Mouse (Mus musculus) cerebellum, adult (tissue): ENCODE data around the gene Hmga1.
A peak's percentile ranks its signal among the peaks of the same experiment; 100 is the strongest.

ENCODE experiments used
- ATAC-seq: cut with Nextera tagmentation; 2 replicates; pipeline ENCODE4 v1.9.2; 2017; ENCODE audit warnings: mild to moderate bottlenecking, moderate library complexity, mixed read lengths; ENCODE audit not compliant: insufficient number of reproducible peaks, low FRiP score, low TSS enrichment

Hmga1 gene

DNA sequence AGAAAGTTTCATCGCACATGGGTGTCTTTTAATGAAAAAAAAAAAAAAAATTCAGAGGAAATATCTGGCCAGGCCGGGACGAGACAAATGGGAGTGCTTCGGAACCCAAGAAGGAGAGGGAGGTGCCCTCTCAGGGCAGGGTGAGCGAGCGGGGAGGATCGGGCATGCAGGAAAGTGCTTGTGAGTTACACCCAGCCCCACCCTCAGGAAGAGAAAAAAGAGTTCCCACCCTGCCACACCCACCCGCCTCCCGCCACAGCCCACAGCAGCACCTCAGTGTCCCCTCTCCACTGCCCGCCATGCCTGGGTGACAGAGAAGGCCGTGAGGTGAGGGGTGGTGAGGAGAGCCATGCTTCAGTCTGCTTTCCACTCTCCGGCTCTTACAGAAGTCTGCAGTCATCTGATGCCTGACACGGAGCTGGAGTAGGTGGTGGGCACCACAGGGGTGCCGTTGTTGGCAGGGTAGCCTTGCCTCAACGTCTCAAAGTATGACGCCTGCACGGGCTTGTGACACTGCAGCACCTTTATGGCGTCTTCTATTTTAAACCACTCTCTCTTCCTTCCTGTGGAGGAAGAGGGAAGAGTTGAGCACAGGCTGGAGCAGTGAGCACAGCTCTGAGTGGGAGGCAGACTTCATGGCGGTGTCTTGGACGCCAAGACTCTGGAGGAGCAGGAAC lies 24.2 kb downstream of the Hmga1 start:
- ATAC-seq = no peak

GRCm38 (mm10) chr17:27583185-27583894 lies 27.0 kb downstream of the Hmga1 start:
- ATAC-seq = no peak

DNA sequence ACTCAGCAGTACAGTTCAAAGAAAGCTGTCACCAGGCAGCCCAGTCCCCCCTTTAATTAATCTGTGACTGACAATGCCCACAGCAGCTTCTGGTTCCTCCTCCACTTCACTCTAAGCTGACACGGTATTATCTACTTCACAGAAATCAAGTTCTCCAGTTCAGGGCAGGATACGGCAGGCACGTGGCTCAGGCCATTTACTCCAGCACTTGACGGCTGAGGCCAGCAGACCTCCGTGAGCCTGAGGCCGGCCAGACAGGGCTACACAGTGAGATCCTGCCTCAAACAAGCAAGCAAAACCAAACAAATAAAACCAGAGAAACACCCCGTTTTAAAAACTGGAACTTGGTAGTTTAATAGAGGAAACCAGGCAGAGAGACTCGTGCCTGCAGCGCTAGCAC lies 30.4 kb downstream of the Hmga1 start:
- no peak for ATAC-seq

DNA sequence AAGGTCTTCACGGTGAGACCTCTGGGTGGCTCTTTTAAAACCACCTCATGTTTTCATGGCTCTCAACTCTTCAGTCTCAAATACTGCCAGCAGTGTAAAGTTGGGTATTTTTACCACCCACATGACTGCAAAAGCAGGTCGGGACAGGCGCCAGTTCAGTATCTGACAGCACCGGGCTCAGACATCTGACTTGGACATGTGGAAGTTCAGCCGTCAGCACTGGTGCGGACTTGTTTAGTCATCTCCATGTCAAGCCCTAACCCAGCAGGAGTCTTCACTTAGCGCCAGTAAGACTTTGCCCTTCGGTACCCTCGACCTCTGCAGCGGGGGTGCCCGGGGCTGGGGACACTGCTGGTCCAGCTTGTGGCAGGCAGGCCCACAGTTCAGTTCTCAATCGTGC lies 31.0 kb downstream of the Hmga1 start:
- no peak for ATAC-seq

GRCm38 (mm10) chr17:27588231-27588630 lies 31.9 kb downstream of the Hmga1 start:
- no peak for ATAC-seq

DNA sequence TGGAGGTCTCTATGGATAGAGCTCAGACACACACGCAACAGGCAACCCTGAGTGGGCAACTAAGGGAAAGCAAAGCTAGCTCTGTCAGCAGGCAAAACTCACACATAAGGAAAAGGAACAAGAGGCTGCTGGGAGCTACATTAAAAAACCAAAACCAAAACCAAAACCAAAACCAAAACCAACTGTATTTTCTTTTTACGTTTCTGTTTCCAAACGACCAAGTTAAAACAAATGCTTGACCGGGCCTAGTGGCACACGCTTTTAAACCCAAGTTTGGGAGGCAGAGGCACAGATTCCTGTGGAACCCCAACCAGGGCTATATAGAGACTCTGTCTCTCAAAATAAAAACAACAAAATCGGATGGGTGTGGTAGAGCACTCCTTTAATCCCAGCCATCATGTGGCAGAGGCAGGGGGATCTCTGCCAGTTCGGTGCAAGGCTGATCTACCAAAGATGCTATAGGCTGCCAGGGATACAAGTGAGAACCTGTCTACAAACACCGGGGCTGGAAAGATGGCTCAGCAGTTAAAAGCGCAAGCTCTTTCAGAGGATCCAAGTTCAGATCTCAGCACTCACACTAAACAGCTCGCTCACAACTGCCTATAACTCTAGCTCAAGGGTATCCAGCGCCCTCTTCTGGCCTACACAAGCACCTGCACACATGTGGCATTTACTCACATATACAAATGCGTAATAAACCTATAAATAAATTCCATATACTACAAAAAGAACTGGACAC lies 35.7 kb downstream of the Hmga1 start:
- no peak for ATAC-seq

DNA sequence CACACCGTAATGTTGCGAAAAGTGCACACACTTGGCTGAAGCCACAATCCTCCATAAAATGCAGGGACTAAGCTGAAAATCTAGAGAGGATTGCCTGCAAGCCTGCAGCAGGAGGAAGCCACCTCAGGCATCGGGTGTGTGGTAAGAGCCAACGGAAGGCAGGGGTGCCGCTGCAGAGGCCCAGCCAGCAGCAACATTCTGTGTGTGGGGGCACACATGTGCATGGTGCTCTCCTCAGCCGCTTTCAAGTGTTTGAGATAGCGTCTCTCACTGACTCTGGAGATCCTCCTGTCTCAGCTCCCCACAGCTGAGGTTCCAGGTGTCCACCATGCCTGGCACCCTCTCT lies 36.2 kb downstream of the Hmga1 start:
- no peak for ATAC-seq

DNA sequence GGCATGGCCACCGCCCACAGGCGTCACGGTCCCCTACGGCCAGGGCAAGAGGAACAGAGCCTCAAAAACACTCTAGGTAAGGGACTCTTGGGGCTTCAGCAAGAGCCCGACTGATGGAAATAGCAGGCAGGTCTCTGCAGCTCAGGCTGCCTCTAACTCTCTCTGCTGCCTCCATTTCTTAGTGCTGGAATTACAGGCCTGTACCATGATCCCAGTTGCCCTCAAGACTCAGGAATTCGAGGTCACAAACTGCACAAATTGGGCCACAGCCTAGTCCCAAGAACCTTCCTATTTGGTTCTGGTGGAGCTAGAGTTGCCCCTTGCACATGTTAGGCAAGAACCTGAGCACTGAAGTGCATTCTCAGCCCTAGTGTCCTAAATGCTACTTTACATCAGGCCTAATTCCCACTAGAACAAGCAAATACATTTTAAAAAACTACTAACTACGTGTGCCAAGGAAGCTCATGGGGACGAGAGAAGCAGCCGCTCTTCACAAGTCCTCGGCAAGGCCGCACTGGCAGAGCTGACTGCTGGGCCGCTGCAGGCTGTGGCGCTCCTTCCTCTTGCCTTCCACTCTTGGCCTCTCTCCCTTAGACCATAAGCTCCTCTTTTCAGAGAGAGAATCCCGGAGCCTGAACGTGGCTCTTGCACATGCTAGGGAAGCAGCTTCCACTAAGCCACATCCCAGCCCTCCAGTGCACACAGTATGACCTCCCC lies 39.5 kb downstream of the Hmga1 start:
- peak; percentile 28; the same call in 1 of the 2 replicates for ATAC-seq

GRCm38 (mm10) chr17:27596376-27597190 lies 40.3 kb downstream of the Hmga1 start:
- ATAC-seq = no peak

DNA sequence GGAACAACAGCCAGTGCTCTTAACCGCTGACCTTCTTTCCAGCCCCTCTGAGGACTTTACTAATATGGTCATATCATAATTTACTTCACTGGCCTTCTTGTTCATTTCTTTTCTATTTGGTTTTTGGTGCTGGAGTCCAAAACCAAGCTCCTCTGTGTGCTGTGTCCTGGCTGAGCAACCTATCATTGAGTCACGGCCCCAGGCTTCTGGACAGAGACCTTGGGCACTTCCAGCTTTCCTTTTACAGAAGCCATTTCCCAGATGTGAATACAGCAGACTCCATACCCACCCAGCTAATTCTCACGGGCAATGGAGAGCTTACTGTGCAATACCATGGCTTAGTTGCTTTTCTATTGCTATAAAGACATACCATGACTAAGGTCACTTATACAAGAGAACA lies 44.0 kb downstream of the Hmga1 start:
- ATAC-seq = no peak

DNA sequence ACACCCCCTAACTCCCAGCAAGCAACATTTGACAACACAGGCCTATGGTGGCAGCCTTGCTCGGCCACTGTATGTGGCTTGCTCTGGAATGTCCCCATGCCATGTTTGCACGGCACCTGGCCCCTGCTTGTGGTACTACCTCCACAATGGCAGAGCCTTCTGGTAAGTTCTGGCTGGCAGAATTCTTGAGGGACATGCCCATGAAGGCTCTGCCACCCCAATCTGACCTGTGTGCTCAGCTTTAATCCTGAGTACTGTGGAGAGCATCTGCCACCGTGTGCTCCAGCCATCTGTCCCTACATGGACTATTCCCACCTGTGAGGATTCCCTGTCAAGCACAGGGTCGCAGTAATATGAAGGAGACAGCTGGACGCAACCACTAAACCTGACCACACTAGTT lies 44.6 kb downstream of the Hmga1 start:
- peak; percentile 51; the same call in 1 of the 2 replicates for ATAC-seq

DNA sequence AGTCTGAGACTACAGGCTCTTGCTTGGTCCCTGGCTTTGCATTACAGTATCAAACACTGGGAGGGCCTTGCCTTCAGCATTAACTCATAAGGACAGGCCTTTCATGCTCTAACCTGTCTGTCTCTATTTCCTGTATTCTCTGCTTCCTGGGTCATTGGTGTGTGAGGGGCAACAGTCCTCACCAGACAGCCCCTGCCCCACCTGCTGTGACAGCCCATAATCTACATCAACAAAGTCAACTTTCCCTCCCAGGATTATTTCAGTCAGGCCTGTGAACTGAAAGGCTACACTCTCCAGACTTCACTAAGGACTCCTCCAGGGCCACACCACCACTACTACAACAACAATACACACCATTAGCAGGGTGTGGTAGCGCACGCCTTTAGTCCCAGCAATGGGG lies 46.7 kb downstream of the Hmga1 start:
- no peak for ATAC-seq

GRCm38 (mm10) chr17:27603522-27604234 lies 47.4 kb downstream of the Hmga1 start:
- ATAC-seq = no peak

DNA sequence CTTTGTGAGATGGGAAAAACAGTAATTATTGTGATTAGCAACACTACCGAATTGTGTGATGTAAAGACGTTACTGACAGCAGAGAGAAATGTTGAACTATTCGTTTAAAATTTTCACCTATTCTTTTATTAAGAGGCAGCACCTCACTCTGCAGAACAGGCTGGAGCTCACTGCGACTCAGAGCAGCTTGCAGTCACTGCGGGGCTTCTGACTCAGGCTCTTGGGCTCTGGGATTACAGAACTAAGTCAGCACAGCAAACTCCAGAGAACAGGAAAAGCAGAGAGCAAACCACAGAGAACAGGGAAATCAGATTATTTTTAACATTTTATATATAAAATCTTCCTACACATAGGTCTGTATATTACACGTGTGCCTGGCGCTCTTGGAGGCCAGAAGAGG lies 53.3 kb downstream of the Hmga1 start:
- ATAC-seq = no peak

- no peak for ATAC-seq
Observed at GRCm38 (mm10) chr17:27610679-27611518, 54.6 kb downstream of the Hmga1 start.

- no peak for ATAC-seq
Observed at GRCm38 (mm10) chr17:27611519-27611884, 55.2 kb downstream of the Hmga1 start.

DNA sequence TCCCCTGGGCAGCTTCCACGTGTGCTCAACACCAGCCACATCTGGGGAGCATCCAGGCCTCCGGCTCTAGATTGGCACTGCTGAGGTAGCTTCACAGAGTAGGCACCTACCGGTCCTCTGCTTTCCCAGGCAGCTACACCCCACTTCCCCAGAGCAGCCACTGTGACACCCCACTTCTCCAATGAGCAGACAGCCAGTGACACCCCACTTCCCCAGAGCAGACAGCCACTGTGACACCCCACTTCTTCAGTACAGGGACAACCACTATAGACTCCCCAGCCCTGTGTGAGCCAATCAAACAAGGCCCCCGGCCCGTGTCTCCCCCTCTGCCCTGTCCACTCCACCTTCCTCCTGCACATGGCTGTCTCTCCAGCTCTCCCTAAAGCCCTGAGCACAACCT lies 55.7 kb downstream of the Hmga1 start:
- ATAC-seq = no peak

GRCm38 (mm10) chr17:27613016-27613415 lies 56.7 kb downstream of the Hmga1 start:
- ATAC-seq = no peak
